Mouse (Mus musculus): ENCODE measurements around the gene Ugt1a5. TPM values are rescaled to one million over a fixed set of nuclear protein-coding genes. Genes with fewer than 3 reads are reported as not detected.

Gene Ugt1a5
- total and polyA plus RNA-seq, 3 experiments: not detected

DNA sequence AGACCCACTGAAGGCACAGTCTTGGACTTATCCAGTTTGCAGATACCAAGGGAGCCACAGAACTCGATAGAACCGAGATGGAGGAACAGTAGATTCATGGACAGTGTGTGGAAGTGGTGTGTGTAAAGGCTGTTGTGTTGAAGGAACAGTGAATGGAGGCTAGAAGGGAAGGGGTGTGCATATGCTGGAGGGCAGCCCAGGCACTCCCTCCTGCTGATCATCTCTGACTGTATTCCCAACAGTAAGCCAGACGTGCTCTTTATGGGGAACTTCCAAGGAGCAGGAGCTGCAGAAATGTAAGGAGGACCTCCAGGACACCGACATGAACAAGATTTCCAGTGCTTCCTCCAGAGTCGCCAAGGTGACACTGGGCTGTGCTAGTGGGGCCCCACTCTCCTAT lies 84.2 kb downstream of the Ugt1a5 start:
- Histone ChIP-seq H3K9ac (ENCODE audit: control insufficient read depth, low read depth, low read length, poor library complexity, severe bottlenecking) (no peak overlapping the region), H3K9me3 (replicated peaks; ENCODE audit: insufficient read depth, low read length) (no peaks in the 10 kb centered on the region), H3K4me3 (ENCODE audit: control insufficient read depth in 1 of 2, insufficient read depth in 1 of 2, low read depth in 2 of 2, low read length in 2 of 2) (no peak overlapping the region)

GRCm38 (mm10) chr1:88253106-88253505 lies 87.3 kb downstream of the Ugt1a5 start:
- no peak for DNase-seq (ENCODE audit: low read depth, low spot score)
- TF ChIP-seq POLR2AphosphoS5 (IDR thresholded peaks at IDR 0.05; ENCODE audit: borderline replicate concordance, low read depth, low read length) (no peak), MAFK (IDR thresholded peaks at IDR 0.05; ENCODE audit: borderline replicate concordance, low read depth, low read length) (no peak), TBP (IDR thresholded peaks at IDR 0.05; ENCODE audit: low read depth, low read length) (no peak), MYB (IDR thresholded peaks at IDR 0.05; ENCODE audit: low read depth, low read length) (no peak), KAT2A (conservative IDR thresholded peaks at IDR 0.05; ENCODE audit: low read depth, low read length) (no peak)
- no peaks in the 10 kb centered on the region for H3K36me3 ChIP-seq (ENCODE audit: control insufficient read depth in 1 of 2, insufficient read depth in 2 of 2, low read length in 2 of 2)
- H3K27ac ChIP-seq (ENCODE audit: control insufficient read depth, low read depth, low read length): no peak overlapping the region
- no peak overlapping the region for H3K4me3 ChIP-seq (ENCODE audit: control insufficient read depth in 1 of 2, insufficient read depth in 1 of 2, low read depth in 2 of 2, low read length in 2 of 2)
- no peaks in the 10 kb centered on the region for H3K27me3 ChIP-seq (ENCODE audit: control insufficient read depth in 1 of 2, insufficient read depth in 2 of 2, low read length in 2 of 2)
- no peaks in the 10 kb centered on the region for H3K79me2 ChIP-seq (ENCODE audit: control insufficient read depth, insufficient read depth, low read length, poor library complexity)
- H3K9me3 ChIP-seq (replicated peaks; ENCODE audit: insufficient read depth, low read length): no peaks in the 10 kb centered on the region
- H3K4me1 ChIP-seq (ENCODE audit: control insufficient read depth in 1 of 2, insufficient read depth in 2 of 2, low read length in 2 of 2): 0 out of 4 replicates have a peak, but pooled peaks cover 0 to 3% of the 10 kb centered on the region in 2 experiments
- no peak overlapping the region for H3K9ac ChIP-seq (ENCODE audit: control insufficient read depth, low read depth, low read length, poor library complexity, severe bottlenecking)

More for the DNA sequence above, 84.2 kb downstream of the Ugt1a5 start:
- H3K79me2 ChIP-seq (ENCODE audit: control insufficient read depth, insufficient read depth, low read length, poor library complexity): no peaks in the 10 kb centered on the region
- DNase-seq (ENCODE audit: low read depth, low spot score): no peak
- H3K36me3 ChIP-seq (ENCODE audit: control insufficient read depth in 1 of 2, insufficient read depth in 2 of 2, low read length in 2 of 2): no peaks in the 10 kb centered on the region
- H3K27me3 ChIP-seq (ENCODE audit: control insufficient read depth in 1 of 2, insufficient read depth in 2 of 2, low read length in 2 of 2): no peaks in the 10 kb centered on the region
- no peak overlapping the region for H3K27ac ChIP-seq (ENCODE audit: control insufficient read depth, low read depth, low read length)
- no peak for TF ChIP-seq E2F4 (IDR thresholded peaks at IDR 0.05; ENCODE audit: borderline replicate concordance, low read depth, low read length)
- no peak for TF ChIP-seq EP300 (IDR thresholded peaks at IDR 0.05; ENCODE audit: low read depth in 1 of 2, low read length in 2 of 2)
- TF ChIP-seq GATA1 (IDR thresholded peaks at IDR 0.05; ENCODE audit: low read depth, low read length): no peak
- TF ChIP-seq ETS1 (IDR thresholded peaks at IDR 0.05; ENCODE audit: low read depth, low read length): no peak
- TF ChIP-seq MAZ (IDR thresholded peaks at IDR 0.05; ENCODE audit: low read depth, low read length): no peak
- no peak for TF ChIP-seq MYB (IDR thresholded peaks at IDR 0.05; ENCODE audit: low read depth, low read length)
- TF ChIP-seq GABPA (IDR thresholded peaks at IDR 0.05; ENCODE audit: low read depth, low read length): no peak
- TF ChIP-seq ELF1 (IDR thresholded peaks at IDR 0.05; ENCODE audit: low read depth, low read length): no peak
- TF ChIP-seq ZMIZ1 (IDR thresholded peaks at IDR 0.05; ENCODE audit: low read depth, low read length): no peak
- TF ChIP-seq ZKSCAN1 (IDR thresholded peaks at IDR 0.05; ENCODE audit: low read depth, low read length): no peak
- no peak for TF ChIP-seq HCFC1 (IDR thresholded peaks at IDR 0.05; ENCODE audit: low read depth, low read length)
- TF ChIP-seq NELFE (IDR thresholded peaks at IDR 0.05; ENCODE audit: low read depth, low read length): no peak
- TF ChIP-seq USF2 (IDR thresholded peaks at IDR 0.05; ENCODE audit: borderline replicate concordance in 1 of 2, insufficient read depth in 1 of 2, low read depth in 1 of 2, low read length in 2 of 2): no peak
- no peak for TF ChIP-seq MXI1 (IDR thresholded peaks at IDR 0.05; ENCODE audit: low read depth, low read length)
- TF ChIP-seq TBP (IDR thresholded peaks at IDR 0.05; ENCODE audit: low read depth, low read length): no peak
- TF ChIP-seq USF1 (IDR thresholded peaks at IDR 0.05; ENCODE audit: low read depth, low read length): no peak
- TF ChIP-seq TAL1 (IDR thresholded peaks at IDR 0.05; ENCODE audit: low read length): no peak
- no peak for TF ChIP-seq BHLHE40 (IDR thresholded peaks at IDR 0.05; ENCODE audit: borderline replicate concordance, low read depth, low read length)
- TF ChIP-seq JUND (IDR thresholded peaks at IDR 0.05; ENCODE audit: low read depth, low read length): no peak
- 0 out of 4 replicates have a peak, but pooled peaks cover 0 to 3% of the 10 kb centered on the region in 2 experiments for H3K4me1 ChIP-seq (ENCODE audit: control insufficient read depth in 1 of 2, insufficient read depth in 2 of 2, low read length in 2 of 2)
